Mouse (Mus musculus): ENCODE measurements around the gene Dhx16. TPM values are rescaled to one million over a fixed set of nuclear protein-coding genes. Genes with fewer than 3 reads are reported as not detected.

The Dhx16 gene
- 41.8 and 42.5 TPM in 2 replicates for polyA plus RNA-seq (2015; fragmentation: Nextera tagmentation; extraction: Ambion mirVana)

DNA sequence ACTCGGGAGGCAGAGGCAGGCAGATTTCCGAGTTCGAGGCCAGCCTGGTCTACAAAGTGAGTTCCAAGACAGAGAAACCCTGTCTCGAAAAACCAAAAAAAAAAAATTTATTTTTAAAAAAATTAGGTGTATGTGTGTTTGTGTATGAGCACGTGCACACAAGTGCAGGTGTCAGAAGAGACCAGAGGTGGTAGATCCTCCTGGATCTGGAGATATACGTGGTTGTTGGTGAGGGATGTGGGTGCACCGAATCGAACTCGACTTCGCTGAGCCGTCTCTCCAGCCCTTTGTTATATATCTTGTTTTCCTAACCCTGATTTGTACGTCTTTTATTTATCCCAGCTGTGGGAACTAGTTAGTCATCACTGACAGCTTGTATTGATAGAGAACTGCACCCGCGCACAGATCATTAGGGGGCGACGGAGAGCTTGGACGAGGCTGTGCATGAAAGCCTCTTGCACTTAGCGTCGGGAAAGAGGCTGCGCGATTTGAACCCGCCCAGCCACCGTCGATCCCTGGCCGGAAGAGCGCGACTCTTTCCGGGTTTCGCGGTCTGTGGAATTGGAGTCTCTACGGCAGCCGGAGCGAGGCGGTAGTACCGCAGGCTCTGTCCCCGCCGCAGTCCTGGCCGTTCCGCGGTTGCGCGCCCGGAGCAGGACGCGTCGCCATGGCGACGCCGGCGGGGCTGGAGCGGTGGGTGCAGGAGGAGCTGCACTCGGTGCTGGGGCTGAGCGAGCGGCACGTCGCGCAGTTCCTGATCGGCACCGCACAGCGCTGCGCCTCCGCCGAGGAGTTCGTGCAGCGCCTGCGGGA, at the start of gene Dhx16:
Dhx16 (plus strand) TSS at position 575 of the 813 bp plus-strand sequence.
- Histone ChIP-seq H3K4me3 (peak within 1 kb of the TSS; percentile 94), H3K9ac (peak within 1 kb of the TSS; percentile 93), H3K27ac (peak within 1 kb of the TSS; percentile 33; the same call in 1 of the 2 replicates), H3K27me3 (no peaks in the 10 kb centered on the region), H3K36me3 (peaks cover 50% of the 10 kb centered on the region), H3K9me3 (no peaks in the 10 kb centered on the region), H3K4me1 (peaks cover 12% of the 10 kb centered on the region), H3K4me2 (replicated peaks) (peak within 1 kb of the TSS; percentile 83)
- peak; percentile 93 for ATAC-seq (ENCODE audit: low FRiP score, low read depth)
- WGBS = 5% methylated on average over 66 of the region's 66 CpGs

DNA sequence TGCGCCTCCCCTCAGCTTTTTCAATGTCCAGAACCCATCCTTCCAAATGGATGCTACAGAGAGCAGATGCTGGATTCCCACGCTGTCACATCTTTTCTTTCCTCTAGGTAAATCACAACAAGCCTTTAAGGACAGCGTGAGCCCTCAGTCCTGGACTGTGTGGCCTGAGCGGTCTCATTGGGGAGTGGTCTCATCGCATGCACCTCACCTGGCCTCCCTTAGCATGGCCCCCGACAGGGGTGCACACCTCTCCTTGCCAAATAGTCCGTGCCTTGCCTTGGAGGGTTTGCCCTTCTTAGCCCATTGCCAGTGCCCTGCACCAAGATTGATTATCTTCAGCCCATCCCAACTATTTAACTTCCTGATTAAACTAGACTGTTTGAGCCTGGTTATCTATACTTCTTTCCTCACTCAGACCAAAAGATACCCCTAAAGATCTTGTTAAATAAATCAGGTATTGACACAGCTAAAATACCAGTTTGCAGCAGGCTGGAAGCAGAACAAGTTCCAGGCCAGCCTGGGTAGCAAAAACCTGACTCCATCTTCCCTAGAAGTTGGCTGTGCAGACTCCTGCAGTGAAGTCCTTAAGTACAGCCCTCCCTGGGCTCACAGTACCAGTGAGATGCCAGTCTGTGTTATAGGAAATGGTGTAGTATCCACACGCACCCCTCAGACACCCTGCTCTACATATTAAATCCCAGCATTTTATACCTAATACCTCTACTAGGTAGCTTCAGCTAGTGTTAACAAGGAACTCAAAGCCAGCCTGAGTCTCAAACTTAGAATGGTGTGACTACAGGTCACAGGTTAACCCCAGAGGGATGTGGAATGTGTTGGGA, 47.0 kb upstream of the Dhx16 start:
- H3K27me3 ChIP-seq = no peaks in the 10 kb centered on the region
- peaks cover 47% of the 10 kb centered on the region for H3K4me1 ChIP-seq
- no peak overlapping the region for H3K9ac ChIP-seq
- no peak overlapping the region for H3K4me3 ChIP-seq
- no peak overlapping the region for H3K4me2 ChIP-seq (replicated peaks)
- no peaks in the 10 kb centered on the region for H3K9me3 ChIP-seq
- ATAC-seq (ENCODE audit: low FRiP score, low read depth) = no peak
- H3K27ac ChIP-seq = no peak overlapping the region
- peaks cover 64% of the 10 kb centered on the region for H3K36me3 ChIP-seq
- WGBS = 60% methylated on average over 8 of the region's 8 CpGs

DNA sequence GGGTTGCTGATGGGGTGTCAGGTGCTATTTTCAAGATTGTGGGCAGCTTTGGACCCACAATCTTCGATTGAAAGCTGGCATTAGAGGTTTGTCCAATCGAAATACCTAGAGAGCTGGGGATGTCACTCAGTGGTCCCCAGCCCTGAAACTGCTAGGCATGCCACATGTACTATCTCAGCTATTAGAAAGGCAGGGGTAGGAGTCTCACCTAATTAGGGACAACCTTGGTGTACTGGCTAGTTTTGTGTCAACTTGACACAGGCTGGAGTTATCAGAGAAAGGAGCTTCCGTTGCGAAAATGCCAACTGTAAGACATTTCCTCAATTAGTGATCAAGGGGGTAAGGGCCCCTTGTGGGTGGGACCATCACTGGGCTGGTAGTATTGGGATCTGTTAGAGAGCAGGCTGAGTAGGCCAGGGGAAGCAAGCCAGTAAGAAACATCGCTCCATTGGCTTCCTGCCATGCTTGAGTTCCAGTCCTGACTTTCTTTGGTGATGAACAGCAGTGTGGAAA, 46.3 kb upstream of the Dhx16 start:
- peaks cover 58% of the 10 kb centered on the region for H3K36me3 ChIP-seq
- H3K27me3 ChIP-seq = no peaks in the 10 kb centered on the region
- no peak overlapping the region; the same call in 1 of the 2 replicates for H3K4me3 ChIP-seq
- no peaks in the 10 kb centered on the region for H3K9me3 ChIP-seq
- peaks cover 47% of the 10 kb centered on the region for H3K4me1 ChIP-seq
- H3K9ac ChIP-seq = no peak overlapping the region
- 24% methylated on average over 5 of the region's 5 CpGs for WGBS
- no peak overlapping the region for H3K27ac ChIP-seq
- H3K4me2 ChIP-seq (replicated peaks) = no peak overlapping the region
- no peak for ATAC-seq (ENCODE audit: low FRiP score, low read depth)

GRCm38 (mm10) chr17:35833894-35834293, 45.7 kb upstream of the Dhx16 start:
- Histone ChIP-seq H3K4me2 (replicated peaks) (peak overlapping the region; percentile 80), H3K4me1 (peaks cover 47% of the 10 kb centered on the region), H3K27me3 (no peaks in the 10 kb centered on the region), H3K9ac (peak overlapping the region; percentile 13; the same call in 1 of the 2 replicates), H3K27ac (no peak overlapping the region), H3K4me3 (peak overlapping the region; percentile 76; the same call in 1 of the 2 replicates), H3K9me3 (no peaks in the 10 kb centered on the region), H3K36me3 (peaks cover 58% of the 10 kb centered on the region)
- no peak for ATAC-seq (ENCODE audit: low FRiP score, low read depth)
- WGBS = 58% methylated on average over 5 of the region's 5 CpGs

GRCm38 (mm10) chr17:35834696-35835422, 44.8 kb upstream of the Dhx16 start:
- peaks cover 58% of the 10 kb centered on the region for H3K36me3 ChIP-seq
- peaks cover 52% of the 10 kb centered on the region for H3K4me1 ChIP-seq
- H3K27ac ChIP-seq = no peak overlapping the region
- H3K4me3 ChIP-seq = peak overlapping the region; percentile 76
- 77% methylated on average over 26 of the region's 26 CpGs for WGBS
- H3K27me3 ChIP-seq = no peaks in the 10 kb centered on the region
- ATAC-seq (ENCODE audit: low FRiP score, low read depth) = no peak
- H3K4me2 ChIP-seq (replicated peaks) = peak overlapping the region; percentile 80
- H3K9me3 ChIP-seq = no peaks in the 10 kb centered on the region
- H3K9ac ChIP-seq = peak overlapping the region; percentile 98

GRCm38 (mm10) chr17:35835424-35836140, 44.0 kb upstream of the Dhx16 start:
- H3K27me3 ChIP-seq = no peaks in the 10 kb centered on the region
- peak overlapping the region; percentile 98 for H3K9ac ChIP-seq
- peak overlapping the region; percentile 76 for H3K4me3 ChIP-seq
- H3K4me1 ChIP-seq = peaks cover 45% of the 10 kb centered on the region
- peaks cover 58% of the 10 kb centered on the region for H3K36me3 ChIP-seq
- 77% methylated on average over 26 of the region's 26 CpGs for WGBS
- ATAC-seq (ENCODE audit: low FRiP score, low read depth) = no peak
- peak overlapping the region; percentile 80 for H3K4me2 ChIP-seq (replicated peaks)
- no peak overlapping the region for H3K27ac ChIP-seq
- H3K9me3 ChIP-seq = no peaks in the 10 kb centered on the region

DNA sequence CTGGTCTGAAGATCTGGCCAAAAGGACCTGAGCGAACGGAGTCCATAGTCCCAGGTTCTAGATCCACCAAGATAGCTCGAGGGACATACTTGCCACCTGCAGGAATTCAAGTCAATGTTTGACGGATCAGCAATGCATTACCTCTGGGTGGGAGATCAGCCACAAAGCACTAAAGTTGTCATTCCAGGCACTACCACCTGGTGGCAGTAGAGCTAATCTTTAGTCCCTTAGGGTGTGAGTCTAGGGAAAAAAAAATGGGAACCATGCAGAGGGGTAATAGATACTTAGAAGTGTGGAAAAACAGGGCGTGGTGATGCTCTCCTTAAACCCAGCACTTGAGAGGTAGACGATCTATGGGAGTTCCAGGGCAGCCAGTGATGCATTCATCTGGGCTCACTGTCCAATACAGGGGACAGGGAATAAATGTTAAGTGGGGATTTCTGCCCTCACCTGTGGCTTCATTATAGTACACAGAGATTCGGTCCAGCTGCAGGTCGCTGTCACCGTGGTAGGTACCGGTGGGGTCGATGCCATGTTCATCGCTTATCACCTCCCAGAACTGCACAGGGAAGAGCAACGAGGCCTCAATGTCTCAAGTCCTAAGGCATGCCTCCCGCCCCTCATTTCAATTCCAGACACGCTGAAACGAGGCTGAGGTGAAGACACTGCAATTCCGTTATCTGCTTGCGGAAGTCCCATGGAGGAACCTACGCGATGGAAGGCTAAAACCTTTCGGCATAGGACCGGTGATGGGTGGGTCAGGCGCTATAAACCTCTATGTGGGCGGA, 43.2 kb upstream of the Dhx16 start:
- Histone ChIP-seq H3K9me3 (no peaks in the 10 kb centered on the region), H3K4me3 (peak overlapping the region; percentile 76), H3K27me3 (no peaks in the 10 kb centered on the region), H3K4me1 (peaks cover 42% of the 10 kb centered on the region), H3K27ac (peak overlapping the region; percentile 97), H3K4me2 (replicated peaks) (peak overlapping the region; percentile 80), H3K9ac (peak overlapping the region; percentile 98), H3K36me3 (peaks cover 51% of the 10 kb centered on the region)
- ATAC-seq (ENCODE audit: low FRiP score, low read depth) = no peak
- WGBS = 8% methylated on average over 24 of the region's 24 CpGs

- Histone ChIP-seq H3K9me3 (no peaks in the 10 kb centered on the region), H3K4me3 (peak overlapping the region; percentile 76), H3K4me2 (replicated peaks) (peak overlapping the region; percentile 80), H3K27ac (peak overlapping the region; percentile 97), H3K4me1 (peaks cover 44% of the 10 kb centered on the region), H3K9ac (peak overlapping the region; percentile 98), H3K27me3 (no peaks in the 10 kb centered on the region), H3K36me3 (peaks cover 47% of the 10 kb centered on the region)
- peak; percentile 24 for ATAC-seq (ENCODE audit: low FRiP score, low read depth)
- 0% methylated on average over 25 of the region's 25 CpGs for WGBS
Observed at GRCm38 (mm10) chr17:35836991-35837422, 42.6 kb upstream of the Dhx16 start.

GRCm38 (mm10) chr17:35837487-35837886, 42.1 kb upstream of the Dhx16 start:
- Histone ChIP-seq H3K27me3 (no peaks in the 10 kb centered on the region), H3K9me3 (no peaks in the 10 kb centered on the region), H3K4me3 (peak overlapping the region; percentile 76), H3K36me3 (peaks cover 42% of the 10 kb centered on the region), H3K27ac (peak overlapping the region; percentile 97), H3K4me2 (replicated peaks) (peak overlapping the region; percentile 80), H3K9ac (peak overlapping the region; percentile 98), H3K4me1 (peaks cover 49% of the 10 kb centered on the region)
- 0% methylated on average over 18 of the region's 18 CpGs for WGBS
- no peak for ATAC-seq (ENCODE audit: low FRiP score, low read depth)

GRCm38 (mm10) chr17:35838122-35838544, 41.5 kb upstream of the Dhx16 start, which contains the start of gene Tubb5:
Gene Tubb5, minus strand, starts transcription at chr17:35838306.
- no peaks in the 10 kb centered on the region for H3K27me3 ChIP-seq
- peak within 1 kb of the TSS; percentile 98 for H3K9ac ChIP-seq
- ATAC-seq (ENCODE audit: low FRiP score, low read depth) = peak; percentile 81
- peak within 1 kb of the TSS; percentile 80 for H3K4me2 ChIP-seq (replicated peaks)
- peaks cover 37% of the 10 kb centered on the region for H3K36me3 ChIP-seq
- 1% methylated on average over 29 of the region's 29 CpGs for WGBS
- peak within 1 kb of the TSS; percentile 97 for H3K27ac ChIP-seq
- peaks cover 55% of the 10 kb centered on the region for H3K4me1 ChIP-seq
- H3K4me3 ChIP-seq = peak within 1 kb of the TSS; percentile 76
- H3K9me3 ChIP-seq = no peaks in the 10 kb centered on the region

Measured in limb, embryonic 13.5 days (tissue).